Mouse (Mus musculus): ENCODE data around the gene Vwa1. TPM values are rescaled to one million over a fixed set of nuclear protein-coding genes. Genes with fewer than 3 reads are reported as not detected.

The Vwa1 gene
- polyA plus RNA-seq, 1 experiment from 2014 or later: 8.7 TPM

- Histone ChIP-seq H3K27ac (ENCODE audit: low read depth) (peak overlapping the region; percentile 72; the same call in 1 of the 2 replicates), H3K9me3 (ENCODE audit: low read depth, low read length) (no peaks in the 10 kb centered on the region), H3K4me3 (ENCODE audit: low read depth, low read length) (peak overlapping the region; percentile 95), H3K27me3 (ENCODE audit: insufficient read depth, low read length) (no peaks in the 10 kb centered on the region), H3K4me2 (peak overlapping the region; percentile 81), H3K4me1 (ENCODE audit: insufficient read depth) (peaks cover 6% of the 10 kb centered on the region), H3K9ac (peak overlapping the region; percentile 84), H3K36me3 (ENCODE audit: insufficient read depth) (peaks cover 33% of the 10 kb centered on the region)
- peak; percentile 97 for DNase-seq
- peak; percentile 99 for ATAC-seq (ENCODE audit: insufficient read depth)
- under 1% methylated on average over 58 of the region's 58 CpGs for WGBS
- no peak for TF ChIP-seq CTCF (IDR thresholded peaks at IDR 0.05; ENCODE audit: low read depth)
Observed at GRCm38 (mm10) chr4:155803340-155804041, 29.0 kb upstream of the Vwa1 start.

- WGBS: 6% methylated on average over 12 of the region's 12 CpGs
- H3K27ac ChIP-seq (ENCODE audit: low read depth): peak within 1 kb of the TSS; percentile 72; the same call in 1 of the 2 replicates
- H3K27me3 ChIP-seq (ENCODE audit: insufficient read depth, low read length): no peaks in the 10 kb centered on the region
- H3K36me3 ChIP-seq (ENCODE audit: insufficient read depth): peaks cover 26% of the 10 kb centered on the region
- ATAC-seq (ENCODE audit: insufficient read depth) (peak; percentile 47; the same call in 1 of the 2 replicates), DNase-seq (peak; percentile 64)
- H3K4me1 ChIP-seq (ENCODE audit: insufficient read depth): peaks cover 6% of the 10 kb centered on the region
- peak; percentile 20; the same call in 1 of the 2 replicates for TF ChIP-seq CTCF (IDR thresholded peaks at IDR 0.05; ENCODE audit: low read depth)
- H3K9ac ChIP-seq: peak within 1 kb of the TSS; percentile 84
- H3K4me2 ChIP-seq: peak within 1 kb of the TSS; percentile 81
- H3K9me3 ChIP-seq (ENCODE audit: low read depth, low read length): no peaks in the 10 kb centered on the region
- peak within 1 kb of the TSS; percentile 95 for H3K4me3 ChIP-seq (ENCODE audit: low read depth, low read length)
Observed at GRCm38 (mm10) chr4:155802741-155803339, 28.3 kb upstream of the Vwa1 start, which contains the start of gene Mrpl20. Gene Mrpl20 (plus strand): TSS chr4:155802878.

GRCm38 (mm10) chr4:155802075-155802474 lies 27.6 kb upstream of the Vwa1 start:
- TF ChIP-seq CTCF (IDR thresholded peaks at IDR 0.05; ENCODE audit: low read depth): no peak
- Histone ChIP-seq H3K27me3 (ENCODE audit: insufficient read depth, low read length) (no peaks in the 10 kb centered on the region), H3K36me3 (ENCODE audit: insufficient read depth) (peaks cover 18% of the 10 kb centered on the region), H3K9me3 (ENCODE audit: low read depth, low read length) (no peaks in the 10 kb centered on the region), H3K9ac (no peak overlapping the region), H3K4me3 (ENCODE audit: low read depth, low read length) (no peak overlapping the region), H3K4me2 (no peak overlapping the region), H3K27ac (ENCODE audit: low read depth) (no peak overlapping the region), H3K4me1 (ENCODE audit: insufficient read depth) (peaks cover 6% of the 10 kb centered on the region)
- ATAC-seq (ENCODE audit: insufficient read depth) (no peak), DNase-seq (no peak)
- WGBS: 95% methylated on average over 1 of the region's 1 CpGs

- H3K4me1 ChIP-seq (ENCODE audit: insufficient read depth): no peaks in the 10 kb centered on the region
- H3K36me3 ChIP-seq (ENCODE audit: insufficient read depth): no peaks in the 10 kb centered on the region
- no peaks in the 10 kb centered on the region; the same call in 1 of the 2 replicates for H3K27me3 ChIP-seq (ENCODE audit: insufficient read depth, low read length)
- no peak overlapping the region for H3K27ac ChIP-seq (ENCODE audit: low read depth)
- no peak for TF ChIP-seq CTCF (IDR thresholded peaks at IDR 0.05; ENCODE audit: low read depth)
- WGBS: 44% methylated on average over 2 of the region's 2 CpGs
- no peaks in the 10 kb centered on the region for H3K9me3 ChIP-seq (ENCODE audit: low read depth, low read length)
- peak; percentile 56; the same call in 1 of the 2 replicates for ATAC-seq (ENCODE audit: insufficient read depth)
- DNase-seq: peak; percentile 42
- H3K4me2 ChIP-seq: no peak overlapping the region
- H3K9ac ChIP-seq: no peak overlapping the region
- no peak overlapping the region for H3K4me3 ChIP-seq (ENCODE audit: low read depth, low read length)
Observed at GRCm38 (mm10) chr4:155793730-155794129, 19.2 kb upstream of the Vwa1 start.

- Histone ChIP-seq H3K4me2 (no peak overlapping the region), H3K27me3 (ENCODE audit: insufficient read depth, low read length) (no peaks in the 10 kb centered on the region; the same call in 1 of the 2 replicates), H3K4me1 (ENCODE audit: insufficient read depth) (no peaks in the 10 kb centered on the region), H3K9me3 (ENCODE audit: low read depth, low read length) (no peaks in the 10 kb centered on the region), H3K27ac (ENCODE audit: low read depth) (no peak overlapping the region), H3K4me3 (ENCODE audit: low read depth, low read length) (no peak overlapping the region), H3K36me3 (ENCODE audit: insufficient read depth) (no peaks in the 10 kb centered on the region), H3K9ac (no peak overlapping the region)
- DNase-seq (no peak), ATAC-seq (ENCODE audit: insufficient read depth) (no peak)
- WGBS: 70% methylated on average over 24 of the region's 24 CpGs
- TF ChIP-seq CTCF (IDR thresholded peaks at IDR 0.05; ENCODE audit: low read depth): no peak
Observed at GRCm38 (mm10) chr4:155791240-155791933, 16.9 kb upstream of the Vwa1 start.

- ATAC-seq (ENCODE audit: insufficient read depth): no peak
- 51% methylated on average over 3 of the region's 3 CpGs for WGBS
- Histone ChIP-seq H3K4me2 (no peak overlapping the region), H3K27me3 (ENCODE audit: insufficient read depth, low read length) (no peaks in the 10 kb centered on the region; the same call in 1 of the 2 replicates), H3K9me3 (ENCODE audit: low read depth, low read length) (no peaks in the 10 kb centered on the region), H3K36me3 (ENCODE audit: insufficient read depth) (no peaks in the 10 kb centered on the region), H3K4me3 (ENCODE audit: low read depth, low read length) (no peak overlapping the region), H3K4me1 (ENCODE audit: insufficient read depth) (no peaks in the 10 kb centered on the region), H3K27ac (ENCODE audit: low read depth) (no peak overlapping the region), H3K9ac (0 out of 2 replicates have a peak overlapping the region, but pooled peaks have one; percentile 6)
- TF ChIP-seq CTCF (IDR thresholded peaks at IDR 0.05; ENCODE audit: low read depth): no peak
- no peak for DNase-seq
Observed at GRCm38 (mm10) chr4:155790650-155791161, 16.2 kb upstream of the Vwa1 start.

Data from lung, embryonic 14.5 days (tissue).